Mouse (Mus musculus) mesoderm, embryonic 11.5 days (tissue): ENCODE results near the gene 1700018B08Rik.

ENCODE experiments used
- DNase-seq: peaks from one replicate; pipeline ENCODE4 v3.0.0-alpha.2; 2012; ENCODE audit warnings: low read depth, low spot score

1700018B08Rik gene

DNA sequence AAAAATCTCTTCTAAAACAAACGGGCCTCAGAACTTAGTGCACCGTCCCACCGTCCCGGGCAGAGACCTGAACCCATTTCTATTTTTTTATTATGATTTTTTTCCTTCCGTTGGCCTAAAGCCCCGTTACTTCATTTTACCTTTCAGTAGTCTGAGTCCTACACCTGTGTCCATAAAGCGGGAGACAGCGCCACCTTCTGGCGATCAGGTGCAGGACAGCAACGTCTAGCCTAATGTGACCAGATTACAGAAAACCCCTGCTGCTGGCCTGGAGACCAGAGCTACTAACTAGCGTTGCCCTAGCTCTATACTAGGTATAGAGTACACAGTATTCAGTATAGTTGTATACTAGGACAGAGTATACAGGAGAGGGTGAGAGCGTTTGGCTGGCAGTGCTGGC is 30.7 kb downstream of the 1700018B08Rik start:
- DNase-seq, result peak; percentile 87

DNA sequence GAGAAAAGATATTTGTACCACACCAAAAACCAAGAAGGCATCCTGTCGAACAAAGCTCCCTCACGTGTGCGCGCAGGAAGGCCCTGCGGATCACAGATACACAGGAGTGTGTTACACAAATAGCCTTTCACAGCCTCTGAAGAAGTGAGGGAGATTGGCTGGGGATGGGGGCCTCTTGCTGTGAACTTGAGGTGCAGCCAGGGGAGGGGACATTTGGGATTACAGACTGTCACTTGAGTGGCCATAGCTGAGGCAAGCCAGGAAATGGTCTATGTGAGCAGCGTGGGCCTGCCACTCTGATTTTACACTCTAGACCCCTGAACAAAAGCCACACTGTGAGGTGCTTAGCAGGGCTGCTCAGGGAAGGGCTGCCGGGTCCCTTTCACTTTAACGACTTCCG is 32.4 kb downstream of the 1700018B08Rik start:
- no peak for DNase-seq

GRCm38 (mm10) chr8:121497621-121498020 is 46.5 kb downstream of the 1700018B08Rik start:
- no peak for DNase-seq

DNA sequence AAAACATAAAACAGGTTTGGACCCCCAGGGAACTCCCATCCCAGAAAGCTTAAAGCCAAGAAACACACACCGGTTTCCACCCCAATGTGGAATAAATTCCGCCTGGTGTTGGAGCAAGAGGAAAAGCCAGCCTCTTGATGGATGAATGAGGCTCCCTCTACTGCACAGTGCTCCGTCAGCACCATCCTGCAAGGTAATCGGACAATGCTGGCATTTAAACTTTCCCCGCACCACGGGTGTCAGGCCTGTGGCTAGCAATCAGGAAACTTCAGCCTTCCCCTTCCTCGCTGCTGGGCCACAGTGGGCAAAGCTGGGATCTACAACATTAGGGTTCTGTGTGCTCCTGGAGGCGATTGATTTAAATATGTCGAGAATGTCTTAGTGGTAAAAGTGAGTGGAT is 52.5 kb downstream of the 1700018B08Rik start:
- no peak for DNase-seq

- DNase-seq, result no peak
These were observed 59.9 kb downstream of the 1700018B08Rik start for GRCm38 (mm10) chr8:121484072-121484782.
